Mouse (Mus musculus) liver, embryonic 16.5 days (tissue): ENCODE data around the gene Xpc. TPM values are rescaled to one million over a fixed set of nuclear protein-coding genes. Genes with fewer than 3 reads are reported as not detected.

Source experiments
- ATAC-seq: fragments of 200-750 bp; cut with Nextera tagmentation; 2 replicates; pipeline ENCODE4 v1.8.0; 2017; ENCODE audit warnings: low read depth, mild to moderate bottlenecking, moderate number of reproducible peaks, moderate library complexity
- H3K27ac ChIP-seq: fragments of 300-500 bp; sonication (generic); 2 replicates; pipeline ENCODE4 v1.5.1; 2014; ENCODE audit warnings: mild to moderate bottlenecking, low read length
- H3K27me3 ChIP-seq: fragments of 300-500 bp; sonication (generic); 2 replicates; pipeline ENCODE4 v1.6.1; 2014; ENCODE audit warnings: low read depth, low read length, mixed read lengths; ENCODE audit not compliant: control insufficient read depth, insufficient read depth
- H3K36me3 ChIP-seq: fragments of 300-500 bp; sonication (generic); 2 replicates; pipeline ENCODE4 v1.6.1; 2014; ENCODE audit warnings: mild to moderate bottlenecking; ENCODE audit not compliant: control insufficient read depth, insufficient read depth
- H3K4me1 ChIP-seq: fragments of 300-500 bp; sonication (generic); 2 replicates; pipeline ENCODE4 v1.6.1; 2014; ENCODE audit warnings: low read depth, low read length, mixed read lengths; ENCODE audit not compliant: control insufficient read depth
- H3K4me2 ChIP-seq: fragments of 300-500 bp; sonication (generic); 2 replicates; pipeline ENCODE4 v1.6.1; 2014; ENCODE audit warnings: low read depth, low read length, mixed read lengths
- H3K4me3 ChIP-seq: fragments of 300-500 bp; sonication (generic); 2 replicates; pipeline ENCODE4 v1.5.1; 2014; ENCODE audit warnings: low read depth, mild to moderate bottlenecking, low read length
- H3K9ac ChIP-seq: fragments of 300-500 bp; sonication (generic); 2 replicates; pipeline ENCODE4 v1.6.1; 2014; ENCODE audit warnings: low read depth, low read length
- H3K9me3 ChIP-seq: fragments of 300-500 bp; sonication (generic); replicated peaks from 2 replicates; pipeline ENCODE4 v1.6.1; 2016; ENCODE audit warnings: low read length; ENCODE audit not compliant: control insufficient read depth
- WGBS: fragments of 180-500 bp; shearing (Covaris S2); extraction: QIAGEN DNeasy Blood & Tissue Kit; methylation state at CpG from one replicate; pipeline ENCODE4 v1.1.7; 2014; ENCODE audit not compliant: insufficient replicate concordance; 5-methylcytosine and 5-hydroxymethylcytosine counted together
- polyA plus RNA-seq: library from polyadenylated mRNA; unstranded; fragments of >200 nt; fragmentation: Nextera tagmentation; extraction: Ambion mirVana; gene quantifications from 2 replicates; pipeline ENCODE4 v1.2.1, GENCODE M21; 2015

Xpc gene
- polyA plus RNA-seq, 1 experiment from 2014 or later, result 5.3 TPM

DNA sequence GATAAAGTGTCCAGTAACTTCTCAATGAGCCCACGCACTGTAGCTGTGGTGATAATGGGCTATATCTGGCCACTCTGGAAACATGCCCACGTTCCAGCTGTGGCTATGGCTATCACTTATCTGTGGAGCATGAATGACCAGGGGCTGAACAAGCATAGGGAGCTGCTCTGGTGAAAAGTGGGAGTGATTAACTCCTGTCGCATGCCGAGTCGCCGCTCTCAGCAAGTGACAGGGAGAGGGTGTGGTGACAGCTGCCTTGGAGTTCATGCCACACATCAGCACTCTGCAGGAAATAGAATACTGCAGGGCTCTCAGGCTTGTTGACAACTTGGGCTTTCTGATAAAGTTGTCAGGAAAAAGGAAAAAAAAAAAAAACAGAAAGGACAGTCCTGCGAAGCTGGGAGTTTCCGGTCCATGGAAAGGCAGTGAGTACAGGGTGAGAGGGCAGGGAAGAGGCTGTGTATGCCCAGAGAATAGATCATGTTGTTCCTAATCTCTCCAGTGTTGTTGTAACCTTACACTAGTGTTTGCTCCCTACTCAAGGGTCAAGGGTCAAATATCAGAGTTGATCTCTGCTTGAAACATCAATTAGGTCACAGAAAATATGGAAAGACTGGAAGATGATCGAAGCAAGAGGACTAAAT lies 30.7 kb upstream of the Xpc start:
- WGBS, result 14% methylated on average over 9 of the region's 9 CpGs
- no peak overlapping the region for H3K9ac ChIP-seq
- no peak overlapping the region for H3K4me2 ChIP-seq
- ATAC-seq, result peak; percentile 53
- no peaks in the 10 kb centered on the region for H3K36me3 ChIP-seq
- no peaks in the 10 kb centered on the region for H3K9me3 ChIP-seq
- no peak overlapping the region for H3K27ac ChIP-seq
- no peaks in the 10 kb centered on the region; the same call in 1 of the 2 replicates for H3K27me3 ChIP-seq
- no peaks in the 10 kb centered on the region; the same call in 1 of the 2 replicates for H3K4me1 ChIP-seq
- no peak overlapping the region for H3K4me3 ChIP-seq

DNA sequence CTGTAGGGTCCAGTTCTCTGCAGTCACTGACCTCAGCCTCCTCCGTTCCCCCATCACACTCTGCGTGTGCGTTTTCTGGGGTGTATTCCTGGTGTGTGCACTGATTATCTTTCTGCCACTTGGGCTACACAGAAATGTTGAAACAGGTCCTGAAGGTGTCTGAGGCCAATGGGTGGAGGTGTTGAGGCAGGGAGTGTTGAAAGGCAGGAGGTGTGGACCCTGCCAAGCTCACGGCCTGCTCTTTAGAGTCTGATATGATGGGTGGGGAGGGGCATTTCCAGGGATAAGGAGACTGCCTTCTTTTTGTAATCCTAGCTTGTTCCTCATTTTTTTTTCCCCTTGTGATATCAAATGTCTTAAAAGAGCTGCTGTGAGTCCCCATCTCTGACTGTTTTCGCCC lies 27.4 kb upstream of the Xpc start:
- Histone ChIP-seq H3K4me2 (no peak overlapping the region), H3K9me3 (no peaks in the 10 kb centered on the region), H3K4me3 (no peak overlapping the region), H3K36me3 (no peaks in the 10 kb centered on the region), H3K9ac (no peak overlapping the region), H3K27me3 (no peaks in the 10 kb centered on the region; the same call in 1 of the 2 replicates), H3K4me1 (no peaks in the 10 kb centered on the region; the same call in 1 of the 2 replicates), H3K27ac (no peak overlapping the region)
- ATAC-seq, result no peak
- WGBS, result 69% methylated on average over 5 of the region's 5 CpGs

DNA sequence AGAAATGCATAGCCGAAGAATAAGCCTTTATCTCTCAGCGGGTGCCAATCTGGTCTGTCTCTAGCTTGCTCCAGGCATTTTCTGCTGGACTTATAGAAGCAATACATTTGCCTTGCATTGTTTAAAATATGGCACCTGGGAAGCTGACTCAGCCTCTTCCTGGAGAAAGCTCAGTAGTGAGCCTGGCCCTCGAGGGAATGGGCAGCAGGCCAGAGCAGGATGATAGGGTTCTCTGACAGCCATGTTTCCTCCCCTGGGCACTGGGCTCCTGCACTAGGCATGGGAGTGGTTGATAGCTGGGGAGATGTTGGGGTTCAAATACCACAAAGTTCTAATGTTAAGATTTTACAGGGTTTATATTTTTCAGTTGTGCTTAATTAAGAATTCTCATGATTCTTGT lies 25.6 kb upstream of the Xpc start:
- no peak for ATAC-seq
- WGBS, result 44% methylated on average over 3 of the region's 3 CpGs
- H3K36me3 ChIP-seq, result no peaks in the 10 kb centered on the region

DNA sequence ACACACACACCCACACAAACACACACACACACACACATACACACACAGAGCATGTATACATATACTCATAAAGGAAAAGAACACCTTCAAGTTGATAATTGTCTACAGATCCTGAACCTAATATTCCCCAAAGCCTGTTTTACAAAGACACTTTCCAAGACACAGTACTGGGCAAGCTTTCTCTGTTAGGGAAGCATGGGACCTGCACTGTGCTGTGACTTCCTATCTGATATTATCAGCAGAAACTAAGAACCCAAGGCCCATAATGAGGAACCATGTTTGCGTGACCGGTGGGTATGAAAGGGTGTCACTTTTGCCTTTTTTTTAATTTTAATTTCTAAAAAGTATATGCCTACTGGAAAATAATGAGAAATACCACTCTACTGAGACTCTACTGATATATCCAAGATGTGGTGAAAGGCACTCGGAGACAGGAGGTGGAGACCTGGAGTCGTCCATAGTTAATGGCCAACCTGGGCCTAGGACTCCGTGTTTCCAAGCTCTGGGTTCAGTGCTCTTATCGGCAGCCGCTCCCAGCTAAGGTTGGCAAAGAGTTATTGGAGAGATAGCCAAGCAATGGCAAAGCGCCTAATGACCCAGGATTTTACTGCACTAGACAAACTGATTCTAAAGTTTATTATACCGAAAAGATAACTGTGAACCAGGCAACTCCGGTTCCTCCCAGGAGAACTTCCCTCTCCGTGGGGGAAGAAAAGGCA lies 20.5 kb upstream of the Xpc start:
- no peaks in the 10 kb centered on the region for H3K36me3 ChIP-seq
- H3K4me1 ChIP-seq, result no peaks in the 10 kb centered on the region
- no peaks in the 10 kb centered on the region for H3K27me3 ChIP-seq
- no peak overlapping the region for H3K4me3 ChIP-seq
- no peaks in the 10 kb centered on the region for H3K9me3 ChIP-seq
- H3K27ac ChIP-seq, result no peak overlapping the region
- H3K9ac ChIP-seq, result no peak overlapping the region
- no peak overlapping the region for H3K4me2 ChIP-seq
- 58% methylated on average over 11 of the region's 11 CpGs for WGBS
- no peak for ATAC-seq

More for the DNA sequence above, 25.6 kb upstream of the Xpc start:
- Histone ChIP-seq H3K9ac (no peak overlapping the region), H3K4me2 (no peak overlapping the region), H3K9me3 (no peaks in the 10 kb centered on the region), H3K27me3 (no peaks in the 10 kb centered on the region; the same call in 1 of the 2 replicates), H3K27ac (no peak overlapping the region), H3K4me1 (no peaks in the 10 kb centered on the region; the same call in 1 of the 2 replicates), H3K4me3 (no peak overlapping the region)

DNA sequence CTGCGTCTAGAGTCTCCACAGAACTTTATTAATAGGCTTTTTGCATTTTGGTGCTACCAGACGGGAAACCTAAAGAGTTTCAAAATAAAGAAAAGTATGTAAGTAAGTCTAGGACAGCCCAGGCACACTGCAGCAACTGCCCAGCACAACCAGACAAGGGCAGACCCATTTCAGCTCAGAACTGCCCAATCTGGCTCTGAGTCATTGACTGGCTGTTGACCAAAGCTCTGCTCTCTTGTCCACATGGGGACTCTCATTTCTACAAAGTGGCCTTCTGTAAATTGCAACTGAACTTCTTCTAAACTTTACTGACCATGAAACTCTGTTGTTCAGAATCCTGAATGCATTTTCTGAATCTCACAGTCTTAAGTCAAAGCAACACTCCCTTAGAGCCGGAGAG lies 19.5 kb upstream of the Xpc start:
- Histone ChIP-seq H3K27me3 (no peaks in the 10 kb centered on the region), H3K27ac (no peak overlapping the region), H3K9me3 (no peaks in the 10 kb centered on the region), H3K36me3 (no peaks in the 10 kb centered on the region), H3K4me3 (no peak overlapping the region), H3K4me1 (no peaks in the 10 kb centered on the region), H3K4me2 (no peak overlapping the region), H3K9ac (no peak overlapping the region)
- ATAC-seq, result no peak
- WGBS, result 54% methylated on average over 3 of the region's 3 CpGs

DNA sequence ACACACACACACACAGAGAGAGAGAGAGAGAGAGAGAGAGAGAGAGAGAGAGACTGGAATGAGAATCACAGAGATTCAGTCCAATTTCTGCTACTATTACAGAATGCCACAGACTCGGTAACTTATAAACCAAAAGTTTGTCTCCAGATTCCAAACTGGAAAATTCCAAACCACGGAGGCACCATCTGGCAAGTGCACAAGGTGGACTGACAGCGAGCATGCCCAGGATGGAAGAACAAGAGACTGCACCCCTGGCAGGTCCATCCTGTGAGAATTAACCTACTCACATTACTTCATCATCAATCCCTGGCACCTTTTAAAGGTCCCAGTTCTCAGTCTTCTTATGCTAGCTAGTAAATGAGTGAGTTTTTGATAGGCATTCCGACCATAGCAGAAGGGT lies 18.6 kb upstream of the Xpc start:
- H3K4me2 ChIP-seq, result no peak overlapping the region
- no peak for ATAC-seq
- 66% methylated on average over 4 of the region's 4 CpGs for WGBS
- no peaks in the 10 kb centered on the region for H3K27me3 ChIP-seq
- H3K4me1 ChIP-seq, result no peaks in the 10 kb centered on the region
- no peak overlapping the region for H3K4me3 ChIP-seq
- no peaks in the 10 kb centered on the region for H3K36me3 ChIP-seq
- H3K27ac ChIP-seq, result no peak overlapping the region
- no peaks in the 10 kb centered on the region for H3K9me3 ChIP-seq
- H3K9ac ChIP-seq, result no peak overlapping the region

DNA sequence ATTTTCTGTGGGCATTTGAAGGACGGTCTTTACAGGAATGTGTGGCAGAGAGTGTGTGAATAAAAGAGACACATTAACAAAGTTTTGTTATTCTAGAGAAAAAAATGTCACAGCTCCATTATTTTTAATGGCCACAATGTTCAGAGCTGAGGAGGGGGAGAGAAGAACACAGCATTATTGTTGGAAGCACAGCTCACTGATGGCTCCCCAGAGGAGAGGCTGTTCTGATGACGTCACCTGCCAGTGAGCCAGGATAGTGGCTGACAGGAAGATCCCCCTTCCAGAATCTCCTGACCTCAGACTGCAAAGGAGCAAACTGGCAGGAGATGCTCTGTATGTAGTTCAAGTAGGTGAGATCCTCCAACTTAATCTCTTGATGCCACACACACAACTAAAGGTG lies 18.1 kb upstream of the Xpc start:
- Histone ChIP-seq H3K27ac (no peak overlapping the region), H3K4me3 (no peak overlapping the region), H3K27me3 (no peaks in the 10 kb centered on the region), H3K36me3 (no peaks in the 10 kb centered on the region), H3K9me3 (no peaks in the 10 kb centered on the region), H3K9ac (no peak overlapping the region), H3K4me2 (no peak overlapping the region), H3K4me1 (no peaks in the 10 kb centered on the region)
- no peak for ATAC-seq
- WGBS, result 35% methylated on average over 2 of the region's 2 CpGs

DNA sequence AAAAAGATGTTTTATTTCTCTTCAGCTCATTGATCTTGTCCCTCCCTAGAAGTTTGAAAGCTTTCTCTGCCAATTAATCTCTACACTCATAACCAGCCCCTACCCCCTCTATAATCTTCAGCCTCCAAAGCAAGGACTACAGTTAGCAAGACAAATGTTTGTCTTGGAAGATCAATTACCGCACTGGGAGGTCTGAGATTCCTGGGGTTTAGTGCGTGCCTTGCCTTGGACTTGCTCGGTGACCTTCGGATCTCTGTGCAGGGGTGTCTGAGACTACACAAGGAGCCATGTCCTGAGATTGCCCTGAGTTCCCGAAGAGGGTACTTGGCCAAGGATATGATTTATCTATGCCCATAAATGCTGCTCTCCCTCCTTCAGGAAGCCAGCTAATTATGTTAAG lies 17.7 kb upstream of the Xpc start:
- no peaks in the 10 kb centered on the region for H3K27me3 ChIP-seq
- WGBS, result 46% methylated on average over 5 of the region's 5 CpGs
- H3K9me3 ChIP-seq, result no peaks in the 10 kb centered on the region
- H3K4me2 ChIP-seq, result no peak overlapping the region
- no peaks in the 10 kb centered on the region for H3K36me3 ChIP-seq
- no peak overlapping the region for H3K27ac ChIP-seq
- ATAC-seq, result no peak
- no peaks in the 10 kb centered on the region for H3K4me1 ChIP-seq
- H3K9ac ChIP-seq, result no peak overlapping the region
- H3K4me3 ChIP-seq, result no peak overlapping the region

DNA sequence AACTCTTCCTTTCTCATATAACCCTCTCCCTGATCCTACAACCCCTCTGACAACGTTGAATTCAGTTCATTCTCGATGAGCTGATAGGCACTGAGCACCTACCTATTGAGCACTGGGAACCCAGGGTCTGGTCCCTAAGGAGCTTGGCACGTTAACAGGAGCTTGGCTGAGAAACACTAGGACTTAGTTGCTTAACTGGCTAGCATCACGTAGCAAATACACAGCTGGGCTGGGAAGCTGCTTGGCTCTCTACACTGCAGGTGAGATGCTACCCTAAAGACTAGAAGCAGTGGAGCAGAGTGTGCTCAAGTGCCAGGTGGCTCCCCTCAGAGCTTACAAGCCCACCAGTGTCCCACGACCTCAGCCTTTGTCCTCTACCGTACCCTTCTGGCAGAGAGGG lies 17.0 kb upstream of the Xpc start:
- no peak overlapping the region for H3K4me2 ChIP-seq
- no peak for ATAC-seq
- H3K27me3 ChIP-seq, result no peaks in the 10 kb centered on the region
- H3K9me3 ChIP-seq, result no peaks in the 10 kb centered on the region
- H3K4me1 ChIP-seq, result no peaks in the 10 kb centered on the region
- no peak overlapping the region for H3K9ac ChIP-seq
- WGBS, result 64% methylated on average over 6 of the region's 6 CpGs
- no peak overlapping the region for H3K4me3 ChIP-seq
- no peaks in the 10 kb centered on the region for H3K36me3 ChIP-seq
- no peak overlapping the region for H3K27ac ChIP-seq
